Mouse (Mus musculus) liver, postnatal 0 days (tissue): ENCODE measurements around the gene Fam149b. TPM values are rescaled to one million over a fixed set of nuclear protein-coding genes. Genes with fewer than 3 reads are reported as not detected.

Experiments used
- ATAC-seq: fragments of 200-750 bp; cut with Nextera tagmentation; 2 replicates; pipeline ENCODE4 v1.8.0; 2017; ENCODE audit warnings: mild to moderate bottlenecking, moderate library complexity
- DNase-seq: peaks from one replicate; pipeline ENCODE4 v3.0.0-alpha.2; 2016
- H3K27ac ChIP-seq: fragments of 300-500 bp; sonication (generic); 2 replicates; pipeline ENCODE4 v1.5.1; 2014; ENCODE audit warnings: antibody characterized with exemption, moderate library complexity, mild to moderate bottlenecking, low read depth
- H3K27me3 ChIP-seq: fragments of 300-500 bp; sonication (generic); 2 replicates; pipeline ENCODE4 v1.6.1; 2014; ENCODE audit warnings: low read length, control low read depth, mixed read lengths; ENCODE audit not compliant: insufficient read depth
- H3K36me3 ChIP-seq: fragments of 300-500 bp; sonication (generic); replicated peaks from 2 replicates; pipeline ENCODE4 v1.6.1; 2014; ENCODE audit warnings: mild to moderate bottlenecking, control low read depth, low read length, moderate library complexity, mixed read lengths; ENCODE audit not compliant: insufficient read depth
- H3K4me1 ChIP-seq: fragments of 300-500 bp; sonication (generic); 2 replicates; pipeline ENCODE4 v1.6.1; 2014; ENCODE audit warnings: antibody characterized with exemption, mild to moderate bottlenecking, control low read depth; ENCODE audit not compliant: insufficient read depth
- H3K4me2 ChIP-seq: fragments of 300-500 bp; sonication (generic); 2 replicates; pipeline ENCODE4 v1.6.1; 2014; ENCODE audit warnings: low read depth, mild to moderate bottlenecking, low read length, moderate library complexity, mixed read lengths
- H3K4me3 ChIP-seq: fragments of 300-500 bp; sonication (generic); 2 replicates; pipeline ENCODE4 v1.5.1; 2014; ENCODE audit warnings: low read depth, low read length
- H3K9ac ChIP-seq: fragments of 300-500 bp; sonication (generic); replicated peaks from 2 replicates; pipeline ENCODE4 v1.6.1; 2014; ENCODE audit warnings: mild to moderate bottlenecking, moderate library complexity
- H3K9me3 ChIP-seq: fragments of 300-500 bp; sonication (generic); 2 replicates; pipeline ENCODE4 v1.6.1; 2016; ENCODE audit warnings: mild to moderate bottlenecking, control low read depth, low read length, mixed read lengths
- CTCF ChIP-seq: sonication (generic); IDR thresholded peaks from 2 replicates; pipeline ENCODE4 v1.5.1; 2016; ENCODE audit warnings: antibody characterized with exemption, low read depth
- EP300 ChIP-seq: IDR thresholded peaks from 2 replicates; pipeline ENCODE4 v1.6.1; 2016; ENCODE audit warnings: antibody characterized with exemption, low read depth, mild to moderate bottlenecking
- WGBS: fragments of 180-500 bp; shearing (Covaris S2); extraction: QIAGEN DNeasy Blood & Tissue Kit; methylation state at CpG from one replicate; pipeline ENCODE4 v1.1.7; 2014; ENCODE audit not compliant: insufficient replicate concordance; 5-methylcytosine and 5-hydroxymethylcytosine counted together
- polyA plus RNA-seq: library from polyadenylated mRNA; unstranded; fragments of >200 nt; fragmentation: Nextera tagmentation; extraction: Ambion mirVana; gene quantifications from 2 replicates; pipeline ENCODE4 v1.2.1, GENCODE M21; 2015

The Fam149b gene
- polyA plus RNA-seq, 1 experiment from 2014 or later, result 5.7 TPM

DNA sequence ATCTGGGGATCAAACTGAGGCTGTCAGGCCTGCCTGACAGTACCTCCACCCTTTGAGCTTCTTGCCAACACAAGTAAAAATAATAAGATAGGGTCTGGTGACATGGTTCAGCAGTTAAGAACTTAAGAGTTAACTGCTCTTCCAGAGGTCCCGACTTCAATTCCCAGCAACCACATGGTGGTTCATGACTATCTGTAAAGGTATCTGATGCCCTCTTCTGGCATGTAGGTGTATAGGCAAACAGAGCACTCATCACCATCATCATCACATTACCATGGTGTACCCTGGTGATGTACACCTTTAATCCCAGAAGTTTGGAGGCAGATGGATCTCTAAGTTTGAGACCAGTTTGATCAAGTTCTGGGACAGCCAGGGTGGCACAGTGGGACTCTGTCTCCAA is 80.6 kb downstream of the Fam149b start:
- ATAC-seq, result no peak
- TF ChIP-seq EP300, result no peak
- peak; percentile 40; the same call in 1 of the 2 replicates for TF ChIP-seq CTCF
- no peaks in the 10 kb centered on the region for H3K36me3 ChIP-seq

GRCm38 (mm10) chr14:20429833-20430232 is 81.9 kb downstream of the Fam149b start:
- Histone ChIP-seq H3K4me3 (no peak overlapping the region), H3K9ac (no peak overlapping the region), H3K27me3 (no peaks in the 10 kb centered on the region), H3K4me2 (no peak overlapping the region), H3K9me3 (no peaks in the 10 kb centered on the region), H3K4me1 (no peaks in the 10 kb centered on the region), H3K27ac (no peak overlapping the region), H3K36me3 (no peaks in the 10 kb centered on the region)
- TF ChIP-seq EP300 (no peak), CTCF (no peak)
- WGBS, result 52% methylated on average over 1 of the region's 1 CpGs
- DNase-seq (no peak), ATAC-seq (no peak)

More for the DNA sequence above, 80.6 kb downstream of the Fam149b start:
- Histone ChIP-seq H3K9me3 (no peaks in the 10 kb centered on the region), H3K9ac (no peak overlapping the region), H3K27ac (no peak overlapping the region), H3K27me3 (no peaks in the 10 kb centered on the region), H3K4me2 (no peak overlapping the region), H3K4me1 (no peaks in the 10 kb centered on the region), H3K4me3 (no peak overlapping the region)
- DNase-seq, result no peak
- WGBS, result 38% methylated on average over 1 of the region's 1 CpGs

- no peak overlapping the region for H3K4me3 ChIP-seq
- no peak overlapping the region for H3K27ac ChIP-seq
- no peaks in the 10 kb centered on the region for H3K9me3 ChIP-seq
- DNase-seq, result no peak
- 61% methylated on average over 6 of the region's 6 CpGs for WGBS
- TF ChIP-seq CTCF (no peak), EP300 (no peak)
- ATAC-seq, result no peak
- H3K9ac ChIP-seq, result no peak overlapping the region
- no peak overlapping the region for H3K4me2 ChIP-seq
- no peaks in the 10 kb centered on the region for H3K27me3 ChIP-seq
- no peaks in the 10 kb centered on the region for H3K36me3 ChIP-seq
- H3K4me1 ChIP-seq, result no peaks in the 10 kb centered on the region
Observed at GRCm38 (mm10) chr14:20431726-20432125, 83.8 kb downstream of the Fam149b start.

GRCm38 (mm10) chr14:20432420-20432819 is 84.5 kb downstream of the Fam149b start:
- 84% methylated on average over 4 of the region's 4 CpGs for WGBS

More at GRCm38 (mm10) chr14:20432420-20432819, 84.5 kb downstream of the Fam149b start:
- no peaks in the 10 kb centered on the region for H3K27me3 ChIP-seq
- H3K4me1 ChIP-seq, result no peaks in the 10 kb centered on the region
- H3K27ac ChIP-seq, result no peak overlapping the region
- H3K4me3 ChIP-seq, result no peak overlapping the region
- H3K36me3 ChIP-seq, result no peaks in the 10 kb centered on the region
- TF ChIP-seq CTCF, result no peak
- no peak for TF ChIP-seq EP300
- H3K9me3 ChIP-seq, result no peaks in the 10 kb centered on the region
- DNase-seq (no peak), ATAC-seq (no peak)
- H3K9ac ChIP-seq, result no peak overlapping the region
- no peak overlapping the region for H3K4me2 ChIP-seq

Other genes with a start within 250 kb of the Fam149b start
- gene Saysd1, start 209.6 kb upstream of the Fam149b start, polyA plus RNA-seq, result 9.6 and 11.0 TPM in 2 replicates
- gene Kcnk5, start 166.4 kb upstream of the Fam149b start, polyA plus RNA-seq, result 4.5 and 5.1 TPM in 2 replicates
- 1.4 and 2.0 TPM in 2 replicates for gene Kcnk16, start 79.0 kb upstream of the Fam149b start, polyA plus RNA-seq
- gene Nudt13, start 53.5 kb upstream of the Fam149b start, polyA plus RNA-seq, result 3.8 and 5.5 TPM in 2 replicates
- 19.8 and 23.0 TPM in 2 replicates for gene Ecd, start within 50 bp of the Fam149b start, polyA plus RNA-seq
- 54.9 and 56.4 TPM in 2 replicates for gene Dnajc9, start 40.7 kb downstream of the Fam149b start, polyA plus RNA-seq
- 47.3 and 49.9 TPM in 2 replicates for gene Mrps16, start 45.5 kb downstream of the Fam149b start, polyA plus RNA-seq
- 0.11 TPM in 1 of 2 replicates, not detected in the other for gene Cfap70, start 104.1 kb downstream of the Fam149b start, polyA plus RNA-seq
- 26.1 and 29.2 TPM in 2 replicates for gene Anxa7, start 132.0 kb downstream of the Fam149b start, polyA plus RNA-seq
- 0.40 and 0.41 TPM in 2 replicates for gene Mss51, start 148.7 kb downstream of the Fam149b start, polyA plus RNA-seq
- gene Ppp3cb, start 198.4 kb downstream of the Fam149b start, polyA plus RNA-seq, result 13.6 and 14.9 TPM in 2 replicates